Mouse (Mus musculus) intestine, embryonic 14.5 days (tissue): ENCODE measurements around the gene Ppp1r3e. TPM values are rescaled to one million over a fixed set of nuclear protein-coding genes. Genes with fewer than 3 reads are reported as not detected.

ENCODE experiments used
- ATAC-seq: fragments of 200-750 bp; cut with Nextera tagmentation; replicated peaks from 2 replicates; pipeline ENCODE4 v1.8.0; 2017; ENCODE audit warnings: low read depth, moderate number of reproducible peaks, moderate TSS enrichment, moderate library complexity; ENCODE audit not compliant: low FRiP score, low TSS enrichment
- DNase-seq: peaks from one replicate; pipeline ENCODE4 v3.0.0-alpha.2; 2018; ENCODE audit warnings: low spot score
- H3K27ac ChIP-seq: fragments of 300-500 bp; sonication (generic); 2 replicates; pipeline ENCODE4 v1.5.1; 2014; ENCODE audit warnings: low read depth, mild to moderate bottlenecking, control low read depth
- H3K27me3 ChIP-seq: fragments of 300-500 bp; sonication (generic); replicated peaks from 2 replicates; pipeline ENCODE4 v1.6.1; 2014; ENCODE audit warnings: low read length, control low read depth; ENCODE audit not compliant: control insufficient read depth, insufficient read depth
- H3K36me3 ChIP-seq: fragments of 300-500 bp; sonication (generic); 2 replicates; pipeline ENCODE4 v1.6.1; 2014; ENCODE audit warnings: low read length, control low read depth; ENCODE audit not compliant: control insufficient read depth, insufficient read depth
- H3K4me1 ChIP-seq: fragments of 300-500 bp; sonication (generic); replicated peaks from 2 replicates; pipeline ENCODE4 v1.6.1; 2014; ENCODE audit warnings: low read length, control low read depth, mixed read lengths; ENCODE audit not compliant: control insufficient read depth, insufficient read depth
- H3K4me2 ChIP-seq: fragments of 300-500 bp; sonication (generic); 2 replicates; pipeline ENCODE4 v1.6.1; 2014; ENCODE audit warnings: low read length
- H3K4me3 ChIP-seq: fragments of 300-500 bp; sonication (generic); 2 replicates; pipeline ENCODE4 v1.5.1; 2014; ENCODE audit warnings: low read depth, low read length, control low read depth, mixed read lengths
- H3K9ac ChIP-seq: fragments of 300-500 bp; sonication (generic); 2 replicates; pipeline ENCODE4 v1.6.1; 2014; ENCODE audit warnings: mild to moderate bottlenecking, low read length
- H3K9me3 ChIP-seq: fragments of 300-500 bp; sonication (generic); 2 replicates; pipeline ENCODE4 v1.6.1; 2016; ENCODE audit warnings: low read length, control low read depth; ENCODE audit not compliant: control insufficient read depth
- WGBS: fragments of 180-500 bp; shearing (Covaris S2); extraction: QIAGEN DNeasy Blood & Tissue Kit; methylation state at CpG from one replicate; pipeline ENCODE4 v1.1.7; 2014; 5-methylcytosine and 5-hydroxymethylcytosine counted together
- polyA plus RNA-seq: library from polyadenylated mRNA; unstranded; fragments of >200 nt; fragmentation: Nextera tagmentation; extraction: Ambion mirVana; gene quantifications from 2 replicates; pipeline ENCODE4 v1.2.1, GENCODE M21; 2014

The Ppp1r3e gene
- polyA plus RNA-seq, 1 experiment from 2014 or later, result 2.9 TPM

GRCm38 (mm10) chr14:54912109-54912850 is 34.9 kb upstream of the Ppp1r3e start:
- Histone ChIP-seq H3K4me1 (peaks cover 12% of the 10 kb centered on the region), H3K9ac (peak overlapping the region; percentile 80), H3K36me3 (peaks cover 43% of the 10 kb centered on the region), H3K9me3 (no peaks in the 10 kb centered on the region), H3K4me3 (peak overlapping the region; percentile 91), H3K4me2 (peak overlapping the region; percentile 94), H3K27me3 (no peaks in the 10 kb centered on the region), H3K27ac (peak overlapping the region; percentile 74)
- ATAC-seq (peak; percentile 57), DNase-seq (peak; percentile 68)
- 4% methylated on average over 53 of the region's 69 CpGs for WGBS

DNA sequence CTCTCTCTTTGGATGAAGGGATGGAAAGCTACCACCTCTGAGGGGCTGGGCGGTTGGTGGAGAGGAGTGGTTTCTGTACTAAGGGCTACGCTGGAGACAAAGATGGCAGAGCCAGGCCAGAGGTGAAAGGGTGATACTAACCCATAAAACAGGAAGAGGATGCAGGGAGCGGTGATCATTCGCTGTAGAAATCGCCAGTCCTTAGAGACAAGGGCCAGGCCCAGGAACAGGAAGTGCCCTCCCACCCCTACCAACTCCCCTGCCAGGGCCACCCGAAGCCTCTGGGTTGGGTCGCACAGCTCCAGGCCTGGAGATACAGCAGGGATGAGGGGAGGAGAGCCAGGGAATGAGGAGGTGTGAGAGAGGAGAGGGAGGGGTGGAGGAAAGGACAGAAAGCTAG is 31.3 kb upstream of the Ppp1r3e start:
- no peak overlapping the region for H3K4me2 ChIP-seq
- H3K27me3 ChIP-seq, result no peaks in the 10 kb centered on the region
- no peak for DNase-seq
- 81% methylated on average over 7 of the region's 7 CpGs for WGBS
- no peak overlapping the region for H3K27ac ChIP-seq
- no peaks in the 10 kb centered on the region for H3K9me3 ChIP-seq
- peaks cover 11% of the 10 kb centered on the region for H3K4me1 ChIP-seq
- ATAC-seq, result no peak
- H3K9ac ChIP-seq, result no peak overlapping the region
- H3K36me3 ChIP-seq, result peaks cover 43% of the 10 kb centered on the region
- no peak overlapping the region for H3K4me3 ChIP-seq

DNA sequence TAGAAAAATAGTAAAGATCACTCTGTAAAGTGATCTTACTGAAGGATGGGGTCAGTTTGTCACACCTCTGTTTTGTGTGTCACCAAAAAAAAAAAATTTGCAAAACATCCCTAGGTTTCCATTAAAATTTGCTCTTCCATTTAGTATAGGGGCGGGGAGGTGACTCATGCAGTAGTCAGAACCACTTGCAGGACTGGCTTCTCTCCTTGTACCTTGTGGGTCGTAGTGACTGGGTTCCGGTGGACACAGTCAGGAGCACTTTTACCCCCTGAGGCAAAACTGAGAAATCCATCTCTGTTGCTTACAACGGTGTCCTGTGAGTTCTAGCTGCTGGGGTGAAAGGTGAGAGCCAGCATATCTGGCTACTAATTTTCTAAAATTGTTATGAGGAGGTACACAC is 26.3 kb upstream of the Ppp1r3e start:
- ATAC-seq (no peak), DNase-seq (no peak)
- no peak overlapping the region for H3K9ac ChIP-seq
- H3K9me3 ChIP-seq, result no peaks in the 10 kb centered on the region
- no peaks in the 10 kb centered on the region for H3K4me1 ChIP-seq
- no peak overlapping the region for H3K4me2 ChIP-seq
- WGBS, result 93% methylated on average over 4 of the region's 4 CpGs
- H3K27ac ChIP-seq, result no peak overlapping the region
- peaks cover 36% of the 10 kb centered on the region for H3K36me3 ChIP-seq
- no peak overlapping the region for H3K4me3 ChIP-seq
- H3K27me3 ChIP-seq, result no peaks in the 10 kb centered on the region

DNA sequence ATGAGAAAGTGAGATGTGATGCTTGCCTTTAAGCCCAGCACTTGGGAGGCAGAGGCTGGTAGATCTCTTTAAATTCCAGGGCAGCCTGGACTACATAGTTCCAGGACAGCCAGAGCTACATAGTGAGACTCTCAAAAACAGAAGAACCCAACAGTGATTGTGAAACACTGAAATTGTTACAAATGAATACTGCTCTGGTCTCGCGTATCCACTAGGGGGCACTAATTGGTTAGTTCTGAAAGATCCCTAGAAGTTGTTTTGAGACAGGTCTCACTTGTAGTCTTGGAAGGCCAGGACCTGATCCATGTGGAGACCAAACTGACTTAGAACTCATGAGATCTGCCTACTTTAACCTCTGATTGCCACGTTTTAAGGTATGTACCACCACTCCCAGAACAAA is 23.0 kb upstream of the Ppp1r3e start:
- no peaks in the 10 kb centered on the region for H3K27me3 ChIP-seq
- no peak overlapping the region for H3K27ac ChIP-seq
- H3K4me3 ChIP-seq, result no peak overlapping the region
- no peaks in the 10 kb centered on the region for H3K9me3 ChIP-seq
- peak; percentile 76 for DNase-seq
- peaks cover 6% of the 10 kb centered on the region for H3K4me1 ChIP-seq
- H3K36me3 ChIP-seq, result peaks cover 46% of the 10 kb centered on the region
- 0% methylated on average over 3 of the region's 3 CpGs for WGBS
- ATAC-seq, result peak; percentile 66
- H3K4me2 ChIP-seq, result no peak overlapping the region
- H3K9ac ChIP-seq, result no peak overlapping the region

DNA sequence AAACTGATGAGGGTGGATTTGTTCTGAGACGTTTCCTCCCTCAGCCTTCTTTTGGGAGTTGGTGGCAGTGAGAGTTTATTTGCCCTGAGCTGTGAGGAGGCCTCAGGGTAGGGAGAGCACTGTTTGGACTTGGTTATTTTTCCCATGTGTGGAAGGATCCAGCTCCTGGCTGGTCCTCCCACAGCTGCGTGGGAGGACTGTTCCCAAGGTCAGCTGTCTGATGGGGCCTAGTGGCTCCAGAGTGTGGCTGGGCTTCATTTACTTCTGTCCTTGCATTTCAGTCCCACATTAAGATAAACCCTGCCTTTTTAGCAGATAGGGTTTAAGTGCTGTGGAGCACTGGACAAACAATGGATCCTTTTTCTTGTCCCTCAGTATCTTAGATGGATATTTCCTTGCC is 20.1 kb upstream of the Ppp1r3e start:
- 57% methylated on average over 2 of the region's 2 CpGs for whole genome bisulfite sequencing
- Histone ChIP-seq H3K9me3 (no peaks in the 10 kb centered on the region), H3K9ac (no peak overlapping the region), H3K27me3 (no peaks in the 10 kb centered on the region), H3K36me3 (peaks cover 41% of the 10 kb centered on the region), H3K4me3 (no peak overlapping the region), H3K4me1 (peaks cover 7% of the 10 kb centered on the region), H3K27ac (no peak overlapping the region), H3K4me2 (no peak overlapping the region)
- ATAC-seq (no peak), DNase-seq (no peak)

DNA sequence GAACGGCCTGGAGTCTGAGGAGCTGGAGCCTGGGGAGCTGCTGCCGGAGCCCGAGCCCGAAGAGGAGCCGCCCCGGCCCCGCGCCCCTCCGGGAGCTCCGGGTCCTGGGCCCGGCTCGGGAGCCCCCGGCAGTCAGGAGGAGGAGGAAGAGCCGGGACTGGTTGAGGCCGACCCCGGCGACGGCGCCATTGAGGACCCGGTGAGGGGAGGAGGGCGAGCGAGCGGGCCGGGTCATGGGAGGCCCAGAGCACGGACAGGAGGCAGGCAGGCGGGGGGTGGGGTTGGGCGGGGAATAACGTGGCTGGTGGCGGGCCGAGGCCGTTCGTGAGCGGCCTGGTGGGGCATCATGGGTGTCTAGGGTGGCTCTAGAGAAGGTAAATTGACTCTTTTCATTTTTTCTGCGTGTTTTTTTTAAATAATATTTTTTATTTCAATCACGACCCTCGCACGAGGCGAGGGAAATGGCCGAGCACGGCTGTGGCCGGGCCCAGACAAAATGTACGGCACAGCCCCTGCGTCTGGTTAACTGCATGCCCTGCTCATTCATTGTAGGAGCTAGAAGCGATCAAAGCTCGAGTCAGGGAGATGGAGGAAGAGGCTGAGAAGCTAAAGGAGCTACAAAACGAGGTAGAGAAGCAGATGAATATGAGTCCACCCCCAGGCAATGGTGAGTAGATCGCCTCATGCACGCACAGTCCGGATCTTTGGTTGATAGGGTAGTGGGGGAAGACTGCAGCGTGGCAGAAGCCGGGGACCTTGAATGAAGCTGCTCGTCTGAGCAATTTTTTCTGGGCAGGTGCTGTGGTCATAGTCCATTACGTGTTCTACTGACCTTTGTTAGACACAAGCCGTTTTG is 17.2 kb upstream of the Ppp1r3e start:
- ATAC-seq, result peak; percentile 50

GRCm38 (mm10) chr14:54893651-54894181 is 16.4 kb upstream of the Ppp1r3e start:
- no peaks in the 10 kb centered on the region for H3K27me3 ChIP-seq
- peak; percentile 99 for ATAC-seq
- under 1% methylated on average over 38 of the region's 38 CpGs for WGBS
- peak overlapping the region; percentile 95 for H3K27ac ChIP-seq
- H3K9ac ChIP-seq, result peak overlapping the region; percentile 99
- H3K4me1 ChIP-seq, result peaks cover 7% of the 10 kb centered on the region
- peaks cover 35% of the 10 kb centered on the region for H3K36me3 ChIP-seq
- peak overlapping the region; percentile 65 for H3K4me3 ChIP-seq
- DNase-seq, result peak; percentile 96
- H3K4me2 ChIP-seq, result peak overlapping the region; percentile 57
- H3K9me3 ChIP-seq, result no peaks in the 10 kb centered on the region

More for the DNA sequence above, 17.2 kb upstream of the Ppp1r3e start:
- Histone ChIP-seq H3K27me3 (no peaks in the 10 kb centered on the region), H3K4me3 (peak overlapping the region; percentile 65), H3K9me3 (no peaks in the 10 kb centered on the region), H3K9ac (peak overlapping the region; percentile 99), H3K27ac (peak overlapping the region; percentile 95), H3K4me1 (peaks cover 7% of the 10 kb centered on the region), H3K36me3 (peaks cover 41% of the 10 kb centered on the region), H3K4me2 (peak overlapping the region; percentile 69)
- DNase-seq, result peak; percentile 80
- under 1% methylated on average over 53 of the region's 54 CpGs for WGBS

DNA sequence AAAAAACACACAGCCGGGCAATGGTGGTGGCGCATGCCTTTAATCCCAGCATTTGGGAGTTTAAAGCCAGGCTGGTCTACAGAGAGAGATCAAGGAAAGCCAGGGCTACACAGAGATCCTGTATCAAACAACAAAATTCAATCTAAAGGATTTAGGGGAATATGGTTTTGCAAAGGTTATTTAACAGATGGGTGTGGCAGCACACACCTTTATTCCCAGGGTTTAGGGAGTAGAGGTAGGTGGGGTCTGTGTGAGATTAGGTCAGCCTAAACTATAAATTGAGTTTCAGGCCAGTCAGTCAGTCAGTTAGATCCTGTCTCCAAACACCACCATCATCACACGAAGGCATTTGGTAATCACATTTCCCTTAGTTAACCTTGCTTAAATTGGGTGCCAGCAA is 14.8 kb upstream of the Ppp1r3e start, which contains the start of gene Pabpn1:
Pabpn1 (plus strand) TSS at position 301 of the 400 bp plus-strand sequence.
- Histone ChIP-seq H3K9ac (peak within 1 kb of the TSS; percentile 36), H3K27me3 (no peaks in the 10 kb centered on the region), H3K9me3 (no peaks in the 10 kb centered on the region), H3K27ac (peak within 1 kb of the TSS; percentile 69), H3K4me1 (peaks cover 7% of the 10 kb centered on the region), H3K36me3 (peaks cover 23% of the 10 kb centered on the region), H3K4me3 (peak within 1 kb of the TSS; percentile 65), H3K4me2 (peak within 1 kb of the TSS; percentile 57)
- WGBS, result 94% methylated on average over 3 of the region's 3 CpGs
- no peak for ATAC-seq
- DNase-seq, result no peak
